Mouse (Mus musculus): Measurements from ENCODE around the gene Irak4.
A peak's percentile ranks its signal among the peaks of the same experiment; 100 is the strongest.

Gene Irak4

DNA sequence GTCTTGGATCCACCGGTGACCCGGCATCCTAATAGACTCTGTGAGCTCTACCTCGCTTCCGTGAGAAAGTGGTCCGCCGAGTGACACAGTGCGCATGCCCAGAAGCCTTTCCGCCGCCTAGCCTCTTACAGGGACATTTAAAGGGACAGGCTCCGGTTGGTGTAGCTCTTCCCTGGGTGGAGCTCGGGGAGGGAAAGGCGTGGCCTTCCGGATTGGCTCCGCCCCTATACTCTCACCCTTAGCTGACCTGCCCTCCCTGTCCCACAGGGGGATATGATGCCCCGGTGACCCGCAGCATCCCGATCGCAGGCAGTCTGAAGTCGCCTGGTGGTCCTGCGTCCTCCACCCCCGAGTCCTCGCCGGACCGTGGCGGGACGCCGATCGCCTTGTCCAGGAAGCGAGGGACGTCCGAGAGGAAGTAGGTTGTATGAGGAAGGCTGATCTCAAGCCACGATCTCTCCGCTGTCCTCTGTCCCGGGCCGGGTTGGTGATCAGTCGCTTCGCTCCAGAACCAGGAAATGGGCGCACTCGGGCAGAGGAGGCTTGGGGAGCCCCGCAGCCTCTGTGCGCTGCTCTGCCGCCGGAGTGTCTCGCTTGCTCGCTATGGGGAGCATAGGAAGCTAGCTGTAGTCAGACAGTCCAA, at the start of gene Irak4, which contains the start of gene Pus7l:
Irak4 (plus strand) TSS at position 235 of the 643 bp plus-strand sequence.
Pus7l (minus strand) TSS at position 139 of the 643 bp plus-strand sequence.
- peak; percentile 95 to 96 for DNase-seq

DNA sequence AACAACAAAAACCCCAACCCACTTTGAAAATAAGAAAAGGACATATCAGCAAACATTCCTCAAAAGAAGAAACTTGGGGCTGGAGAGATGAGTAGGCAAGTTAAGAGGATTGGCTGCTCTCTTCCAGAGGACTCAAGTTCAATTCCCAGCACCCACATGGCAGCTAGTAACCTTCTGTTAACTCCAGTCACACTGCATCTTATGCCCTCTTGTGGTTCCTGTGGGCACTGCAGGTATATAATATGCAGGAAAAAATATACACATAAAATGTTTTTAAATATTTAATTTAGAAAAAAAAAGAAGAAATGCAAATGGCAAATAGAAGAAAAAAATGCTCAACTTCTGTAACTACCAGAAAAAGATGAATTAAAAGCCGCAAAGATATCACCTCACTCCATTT, 49.0 kb upstream of the Irak4 start:
- DNase-seq: no peak

DNA sequence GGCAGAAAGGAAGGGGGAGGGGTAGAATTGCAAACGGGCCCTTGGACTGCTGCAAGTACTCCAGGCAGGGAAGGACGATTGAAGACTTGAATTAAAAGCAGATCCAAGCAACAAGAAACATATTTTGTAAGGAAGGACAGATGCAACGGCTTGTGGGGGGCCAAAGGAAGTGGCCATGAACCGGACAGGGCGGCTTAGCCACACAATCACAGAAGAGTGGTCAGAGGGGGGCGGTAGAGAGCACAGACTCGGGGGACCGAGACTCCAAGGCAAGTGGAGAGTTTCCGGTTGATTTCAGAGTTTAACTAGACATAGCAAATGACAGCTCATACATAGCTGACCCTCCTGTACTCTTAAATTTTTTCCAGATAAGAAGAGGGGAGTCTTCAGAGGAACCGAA, 47.5 kb upstream of the Irak4 start:
- DNase-seq: peak in 1 of 2 experiments; percentile 3

DNA sequence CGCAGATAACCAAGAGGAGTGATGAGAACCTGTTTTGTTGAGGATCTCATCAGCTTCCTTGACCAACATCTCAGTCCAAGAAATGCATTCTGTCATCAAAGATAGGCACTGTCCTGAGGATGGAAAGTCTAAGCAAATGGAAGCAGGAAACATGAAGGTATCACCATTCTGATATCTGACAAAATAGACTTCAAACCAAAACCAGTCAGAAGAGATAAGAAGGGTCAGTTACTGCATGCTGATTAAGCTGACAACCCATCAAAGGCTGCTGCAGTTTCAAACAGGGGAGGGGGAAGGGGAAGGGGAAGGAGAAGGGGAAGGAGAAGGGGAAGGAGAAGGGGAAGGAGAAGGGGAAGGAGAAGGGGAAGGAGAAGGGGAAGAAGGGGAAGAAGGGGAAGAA, 44.2 kb upstream of the Irak4 start:
- no peak for DNase-seq

DNA sequence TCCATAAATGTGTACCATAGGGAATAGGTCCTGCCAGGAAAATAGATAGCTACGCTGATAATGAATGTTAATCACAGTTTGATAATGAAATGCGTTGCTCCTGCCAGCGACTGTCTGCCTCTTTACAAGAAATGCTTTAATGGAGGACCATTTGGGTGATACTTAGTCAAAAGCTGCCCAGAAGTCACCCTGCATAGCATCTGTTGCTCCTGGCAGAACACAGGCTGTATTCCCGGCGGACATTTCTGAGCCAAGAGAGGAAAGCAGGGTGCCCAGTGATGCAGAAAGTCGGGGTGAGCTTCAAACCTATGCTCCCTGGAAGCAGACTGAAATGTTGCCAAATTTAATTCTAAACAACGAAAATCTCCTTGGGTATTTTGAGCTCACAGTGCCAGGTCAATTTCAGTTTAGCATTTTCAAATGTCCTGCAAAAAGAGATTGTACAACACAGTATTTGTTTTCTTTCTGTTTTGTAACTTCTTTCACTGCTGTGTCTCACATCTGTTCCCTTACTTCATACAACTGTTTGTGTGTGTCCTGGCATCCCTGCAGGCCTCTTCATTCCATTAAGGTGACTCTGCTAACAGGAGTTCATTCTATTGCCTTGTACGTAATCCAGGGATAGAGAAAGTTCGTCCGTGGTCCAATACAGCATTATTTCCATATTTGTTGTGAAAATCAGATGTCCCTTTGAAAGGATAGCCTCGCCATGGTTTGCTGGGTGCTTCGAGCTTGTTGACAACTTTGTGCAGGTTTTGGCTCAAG, 39.8 kb upstream of the Irak4 start:
- no peak for DNase-seq

DNA sequence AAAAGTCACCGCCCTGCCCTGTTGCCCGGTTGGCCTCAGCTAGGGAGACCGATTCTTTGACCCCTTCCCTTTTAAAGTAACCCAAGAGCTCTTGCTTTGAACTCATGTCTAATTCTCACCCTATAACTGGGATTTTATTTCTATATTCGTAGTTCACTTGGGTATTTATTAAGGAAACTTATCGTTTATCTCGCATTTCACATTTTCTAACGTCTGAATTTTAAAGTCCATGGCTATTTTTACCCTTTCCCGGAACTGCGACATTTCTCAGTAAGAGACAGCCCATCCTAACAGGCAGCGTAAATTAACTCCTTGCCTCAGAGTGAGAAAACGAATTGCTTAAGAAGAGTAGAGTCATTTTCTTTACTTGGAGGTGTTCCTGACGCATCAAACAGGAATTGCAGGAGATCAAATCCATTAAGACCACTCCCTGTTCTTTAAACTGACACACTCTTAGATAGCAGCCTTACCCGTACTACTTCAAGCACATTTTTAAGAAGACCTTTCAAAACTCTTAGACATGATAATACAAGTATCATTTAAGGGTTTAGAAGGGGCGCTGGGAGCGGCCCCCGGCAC, 25.4 kb upstream of the Irak4 start:
- no peak for DNase-seq

DNA sequence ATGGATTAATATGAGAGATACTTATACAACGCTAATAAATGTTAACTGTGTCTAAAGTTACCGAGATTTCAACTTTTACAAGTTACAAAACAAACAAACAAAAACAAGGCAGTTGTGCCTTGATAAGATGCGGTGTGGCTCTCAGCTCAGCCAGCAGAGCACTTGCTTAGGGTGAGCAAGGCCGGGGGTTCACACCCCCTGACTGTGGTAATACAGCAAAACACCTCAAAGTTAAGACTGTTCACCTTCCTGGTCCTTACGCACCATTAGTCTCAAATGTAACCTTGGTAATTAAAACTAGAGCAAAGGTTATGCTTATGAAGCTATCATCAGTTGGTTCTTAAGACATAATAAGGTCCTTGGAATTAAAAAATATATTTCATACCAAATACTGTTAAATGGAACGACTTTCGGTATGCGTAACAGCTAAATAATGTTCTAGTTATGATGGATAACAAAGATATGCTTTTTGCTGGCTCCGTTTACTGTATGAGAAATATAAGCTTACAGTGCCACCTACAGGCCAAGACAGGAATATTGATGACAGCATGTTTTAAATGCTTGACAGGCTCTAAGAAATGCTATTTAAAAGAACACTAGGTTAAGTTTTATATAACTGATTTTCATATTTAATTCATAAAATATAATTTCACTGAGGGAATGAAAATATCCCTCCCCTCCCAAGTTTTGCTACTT, 23.1 kb upstream of the Irak4 start:
- DNase-seq: peak; percentile 35 to 43

DNA sequence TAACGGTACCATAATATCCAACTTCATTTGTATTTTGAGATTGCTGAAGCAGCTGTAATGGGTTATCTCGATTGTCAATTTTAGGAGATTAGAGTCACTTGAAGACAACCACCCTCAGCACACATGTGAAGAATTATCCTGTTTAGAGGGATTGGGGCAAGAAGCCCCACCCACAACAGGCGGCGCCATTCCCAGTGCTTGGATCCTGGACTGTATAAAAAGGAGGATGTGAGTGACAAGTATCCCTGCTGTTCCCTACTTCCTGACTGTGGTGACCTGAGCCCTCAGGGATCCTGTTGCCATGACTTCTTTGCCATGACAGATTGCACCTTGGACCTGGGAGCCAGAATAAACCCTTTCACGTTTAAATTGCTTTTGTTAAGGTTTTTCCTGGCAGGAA, 22.5 kb upstream of the Irak4 start:
- DNase-seq: no peak

DNA sequence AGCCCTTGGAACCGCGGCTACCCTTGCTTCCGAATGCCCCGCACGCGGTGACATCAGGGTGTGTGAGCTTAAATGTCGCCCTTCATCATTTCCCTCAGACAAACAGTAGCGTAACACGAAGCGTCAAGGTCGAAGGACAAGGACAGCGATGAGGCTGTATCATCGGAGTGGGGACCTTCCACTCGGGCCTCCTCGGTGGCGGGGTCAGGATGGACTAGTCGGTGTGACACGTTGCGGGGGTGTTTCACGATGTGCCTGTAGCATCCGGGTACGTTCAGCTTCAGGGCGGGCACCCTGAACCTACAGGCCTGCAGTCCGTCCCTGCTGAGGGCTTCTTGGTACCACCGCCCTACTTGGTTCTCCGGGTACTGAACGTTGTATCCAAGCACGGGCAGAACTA, 20.2 kb upstream of the Irak4 start:
- no peak for DNase-seq

DNA sequence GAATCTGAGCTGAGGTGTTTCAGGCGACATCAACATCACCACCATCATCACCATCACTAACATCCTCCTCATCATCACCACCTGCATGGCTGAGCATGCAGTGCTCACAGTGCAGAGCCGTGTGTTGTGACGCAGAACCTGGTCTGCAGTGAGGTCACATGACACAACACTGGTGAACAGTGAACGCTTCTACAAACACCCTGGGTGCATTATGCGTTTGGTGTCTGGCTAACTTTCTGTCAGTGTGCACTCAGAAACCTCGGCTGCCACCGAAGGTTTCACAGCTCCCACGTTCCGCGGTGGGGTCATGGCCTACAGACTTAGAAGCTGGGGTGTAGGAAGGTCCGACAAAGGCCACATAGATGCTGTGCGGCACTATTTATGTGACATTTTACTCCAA, 18.5 kb upstream of the Irak4 start:
- no peak for DNase-seq

DNA sequence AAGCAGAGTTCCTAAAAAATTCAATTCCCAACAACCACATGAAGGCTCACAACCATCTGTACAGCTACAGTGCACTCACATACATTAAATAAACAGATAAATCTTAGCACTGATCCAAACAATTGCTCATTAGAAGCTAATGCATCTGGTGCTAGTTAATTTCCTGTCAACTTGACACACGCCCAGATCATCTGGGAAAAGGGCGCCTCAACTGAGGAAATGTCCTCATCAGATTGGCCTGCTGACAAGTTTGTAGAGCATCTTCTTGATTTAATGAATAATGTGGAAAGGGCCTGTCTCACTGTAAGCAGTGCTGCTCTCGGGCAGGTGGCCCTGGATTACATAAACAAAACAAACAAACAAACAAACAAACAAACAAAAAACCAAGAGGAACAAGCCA, 12.9 kb upstream of the Irak4 start:
- DNase-seq: no peak

DNA sequence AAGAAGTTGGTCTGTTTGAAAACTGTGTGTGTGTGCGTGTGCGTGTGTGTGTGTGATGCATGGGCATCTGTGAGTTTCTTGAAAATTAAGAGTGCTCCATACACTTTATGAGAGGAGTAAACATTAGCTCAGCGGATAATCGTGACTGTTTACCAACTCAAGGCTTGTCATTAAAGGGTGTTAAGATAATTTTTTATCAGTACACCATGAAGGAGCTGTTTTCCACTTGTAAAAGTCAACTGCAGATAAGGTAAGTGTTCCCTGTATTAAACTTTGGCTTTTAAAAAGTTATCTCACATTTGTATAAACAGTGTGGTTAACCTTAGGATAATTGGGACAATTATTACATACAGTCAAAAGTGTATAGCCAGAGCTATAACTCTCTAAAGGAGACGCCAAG, 11.1 kb upstream of the Irak4 start:
- DNase-seq: no peak

DNA sequence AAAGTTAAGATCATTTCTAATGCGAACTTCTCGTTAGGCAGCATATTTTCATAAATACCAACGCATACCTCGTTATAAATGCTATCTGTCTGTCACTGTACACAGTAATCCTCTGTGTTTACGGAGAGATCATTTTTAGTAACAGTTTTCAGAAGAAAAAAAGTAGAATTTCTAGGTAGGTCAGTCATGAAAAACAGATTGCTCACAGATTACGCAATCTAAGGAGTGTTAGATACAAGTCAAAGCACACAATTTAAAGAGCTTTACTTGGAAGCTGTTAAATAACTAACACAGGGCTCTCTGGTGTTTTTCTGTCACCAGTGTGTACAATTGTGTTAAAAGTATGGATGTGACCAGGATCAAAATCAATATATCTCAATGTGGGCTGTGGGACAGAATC, 10.5 kb upstream of the Irak4 start:
- DNase-seq: no peak

DNA sequence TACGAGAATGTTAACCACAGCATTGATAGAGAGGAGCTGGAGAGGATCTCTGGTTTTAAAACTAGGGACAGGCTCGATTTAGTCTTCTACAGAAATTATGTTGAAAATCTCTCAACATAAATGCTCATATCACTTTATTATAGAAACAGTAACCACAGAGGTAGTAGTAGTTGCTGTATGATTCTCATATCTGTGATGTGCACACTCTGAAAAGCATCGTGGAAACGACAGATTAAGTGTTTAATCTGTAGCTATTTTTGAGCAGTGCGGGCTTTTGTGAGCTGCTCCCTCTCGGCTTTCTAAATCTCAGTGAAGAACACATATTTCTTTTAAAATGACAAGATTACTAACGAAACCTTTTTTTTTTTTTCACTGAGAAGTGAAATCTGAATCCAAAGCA, 7.9 kb upstream of the Irak4 start:
- no peak for DNase-seq

DNA sequence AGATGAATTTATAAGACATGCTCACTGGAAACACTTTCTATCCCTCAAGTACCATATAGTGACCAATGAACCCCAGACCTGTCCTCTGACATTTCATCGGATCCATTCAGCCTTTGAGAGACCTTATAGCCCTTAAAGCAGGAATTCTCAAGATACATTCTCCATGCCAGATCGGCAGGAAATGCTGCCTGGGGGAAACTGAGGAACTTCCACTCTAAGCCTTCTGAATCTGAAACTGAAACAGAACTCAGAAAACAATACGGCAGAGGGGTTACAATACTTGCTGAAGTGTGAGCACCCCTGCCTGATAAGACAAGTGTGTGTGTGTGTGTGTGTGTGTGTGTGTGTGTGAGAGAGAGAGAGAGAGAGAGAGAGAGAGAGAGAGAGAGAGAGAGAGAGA, 4.1 kb upstream of the Irak4 start:
- DNase-seq: no peak

DNA sequence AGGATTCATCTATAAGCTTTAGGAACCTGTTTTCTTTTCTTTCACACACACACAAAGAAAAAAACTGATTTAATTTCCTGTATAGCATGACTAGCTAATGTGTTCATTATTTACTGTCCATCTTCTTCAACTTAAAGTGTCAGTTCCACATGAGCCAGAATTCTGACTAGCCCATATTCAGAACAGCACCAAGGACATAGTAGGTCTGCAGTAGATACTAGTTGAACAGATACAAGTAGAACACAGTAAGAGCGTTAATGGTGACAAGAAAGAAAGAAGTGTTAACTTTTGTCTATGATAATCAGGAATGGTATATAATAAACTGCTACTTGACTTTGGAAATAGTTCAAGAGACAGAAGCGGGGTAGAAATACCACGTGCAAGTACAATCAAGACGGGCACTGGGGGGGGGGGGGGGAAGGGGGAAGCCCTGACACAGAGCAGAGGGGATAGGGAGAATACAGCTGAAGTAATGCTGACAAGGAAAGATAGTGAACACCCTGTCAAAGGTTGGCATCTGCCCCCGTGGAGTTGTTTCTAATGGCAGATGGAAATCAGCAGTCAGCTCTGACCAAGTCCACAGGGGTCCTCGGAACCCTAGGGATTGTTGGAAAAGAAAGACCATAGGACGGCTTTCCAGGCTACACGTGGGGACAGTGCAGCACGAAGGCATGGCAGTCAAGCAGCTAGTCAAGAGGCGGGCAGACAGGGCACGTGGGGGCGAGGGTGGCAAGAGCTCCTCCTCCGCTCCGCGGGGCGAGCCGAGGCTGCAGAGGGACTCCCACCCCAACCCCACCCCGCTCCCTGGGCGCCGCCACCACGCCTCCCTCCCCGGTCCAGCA, 655 bp upstream of the Irak4 start:
- no peak for DNase-seq

DNA sequence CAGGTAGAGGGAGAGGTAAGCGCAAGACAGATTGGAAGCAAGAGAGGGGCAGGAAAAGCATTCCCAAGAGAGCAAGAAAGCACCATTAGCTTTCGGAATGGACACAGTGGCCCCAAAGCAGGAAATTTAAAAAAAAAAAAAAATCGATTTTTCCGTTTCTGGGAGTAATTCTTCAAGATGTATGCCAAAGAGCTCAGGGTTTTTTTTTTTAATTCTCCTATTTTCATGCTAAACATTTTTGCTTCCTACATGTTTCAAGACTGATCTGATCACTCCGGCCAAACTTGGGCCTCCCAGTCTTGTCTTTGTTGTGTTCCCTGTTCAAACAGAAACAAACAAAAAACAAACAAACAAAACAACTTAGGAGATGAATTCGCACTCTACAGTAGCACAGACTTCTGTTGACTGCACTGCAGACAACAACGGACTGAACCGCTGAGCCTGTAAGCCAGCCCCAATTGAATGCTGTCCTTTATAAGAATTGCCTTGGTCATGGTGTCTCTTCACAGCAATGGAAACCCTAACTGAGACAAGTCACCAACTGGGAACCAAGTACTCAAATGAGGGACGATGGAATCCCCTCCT, 701 bp downstream of the Irak4 start:
- no peak for DNase-seq

DNA sequence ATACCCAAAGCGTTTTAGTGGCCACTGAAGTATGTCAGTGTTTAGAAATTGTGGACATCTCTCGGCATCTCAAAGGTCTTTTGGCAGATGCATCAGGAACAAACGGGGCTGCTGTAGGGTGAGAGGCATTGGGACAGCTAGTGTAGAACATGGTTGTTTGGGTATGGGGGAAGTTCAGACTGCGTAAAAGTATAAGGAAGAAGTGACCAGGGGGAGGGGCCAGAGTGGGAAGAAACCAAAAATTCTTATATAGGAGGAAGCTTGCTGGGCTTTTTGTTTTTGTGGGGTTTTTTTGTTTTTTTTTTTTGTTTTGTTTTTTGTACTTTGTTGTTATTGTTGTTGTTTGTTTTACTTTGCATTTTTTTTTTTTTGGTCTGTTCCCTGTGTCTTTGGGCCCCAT, 1.4 kb downstream of the Irak4 start:
- DNase-seq: no peak

DNA sequence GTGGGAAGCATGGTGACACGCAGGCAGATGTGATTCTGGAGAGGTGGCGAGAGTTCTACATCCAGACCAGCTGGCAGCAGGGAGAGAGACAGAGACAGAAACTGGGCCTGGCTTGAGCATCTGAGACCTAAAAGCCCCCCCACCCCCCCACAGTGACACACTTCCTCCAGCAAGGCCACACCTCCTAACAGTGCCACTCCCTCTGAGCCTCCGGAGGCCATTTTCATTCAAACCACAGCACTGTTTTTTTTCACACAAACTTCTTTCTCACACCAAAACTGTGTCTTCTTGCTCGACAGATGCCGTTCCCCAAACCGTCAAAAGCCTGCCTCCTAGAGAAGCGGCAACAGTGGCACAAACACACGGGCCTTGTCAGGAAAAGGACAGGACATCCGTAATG, 10.1 kb downstream of the Irak4 start:
- no peak for DNase-seq

DNA sequence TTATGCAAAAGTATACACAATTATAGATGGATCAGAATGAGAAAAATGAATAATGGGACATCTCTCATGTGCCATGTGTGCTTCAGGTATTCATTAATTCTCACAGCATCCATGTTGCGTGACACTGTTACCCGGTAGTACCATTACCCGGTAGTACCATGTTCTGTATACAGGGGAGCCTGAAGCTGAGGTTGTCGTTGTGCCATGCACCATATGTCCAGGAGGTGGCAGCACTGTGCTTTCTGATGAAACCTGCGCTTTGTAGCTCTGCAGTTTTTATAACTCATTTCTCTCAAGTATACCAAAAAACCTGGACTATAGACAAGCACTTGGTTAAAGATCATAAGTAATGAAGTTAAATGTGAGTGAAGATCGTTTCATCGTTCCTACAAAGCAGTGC, 14.0 kb downstream of the Irak4 start:
- peak; percentile 89 to 91 for DNase-seq

DNA sequence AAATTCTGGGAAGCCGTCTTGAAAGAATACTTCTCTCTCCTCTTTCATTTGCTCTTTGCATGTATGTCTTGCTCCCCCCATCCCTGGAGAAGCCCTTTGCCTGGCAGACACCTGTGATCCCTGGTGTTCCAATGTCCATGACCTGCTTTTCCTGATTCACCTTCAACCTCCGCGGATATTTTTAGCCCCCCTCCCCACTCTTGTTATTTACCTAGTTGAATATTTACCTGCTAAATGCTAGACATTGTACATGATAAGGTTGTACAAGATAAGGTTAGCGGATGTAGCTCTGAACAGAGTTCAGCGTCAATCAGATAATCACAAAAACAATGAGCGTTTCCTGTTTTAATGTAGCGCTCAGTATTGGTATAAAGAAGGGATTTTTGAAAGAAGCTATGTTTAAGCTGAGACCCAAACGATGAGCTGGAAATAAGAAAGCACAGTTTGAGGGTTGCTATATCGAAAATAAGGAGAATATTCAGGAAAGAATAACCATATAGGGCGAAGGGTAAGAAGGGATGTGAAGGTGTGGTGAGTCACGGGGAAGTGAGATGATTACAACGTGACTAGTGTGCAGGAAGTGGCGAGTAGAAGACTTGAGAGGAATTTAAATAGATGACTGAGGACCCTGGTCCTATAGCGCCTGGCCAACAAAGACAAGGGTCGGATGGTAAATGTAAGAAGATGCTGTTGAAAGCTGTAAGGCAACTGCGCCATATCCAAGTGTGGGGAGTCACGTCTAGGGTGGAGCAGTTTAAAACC, 15.6 kb downstream of the Irak4 start:
- no peak for DNase-seq

DNA sequence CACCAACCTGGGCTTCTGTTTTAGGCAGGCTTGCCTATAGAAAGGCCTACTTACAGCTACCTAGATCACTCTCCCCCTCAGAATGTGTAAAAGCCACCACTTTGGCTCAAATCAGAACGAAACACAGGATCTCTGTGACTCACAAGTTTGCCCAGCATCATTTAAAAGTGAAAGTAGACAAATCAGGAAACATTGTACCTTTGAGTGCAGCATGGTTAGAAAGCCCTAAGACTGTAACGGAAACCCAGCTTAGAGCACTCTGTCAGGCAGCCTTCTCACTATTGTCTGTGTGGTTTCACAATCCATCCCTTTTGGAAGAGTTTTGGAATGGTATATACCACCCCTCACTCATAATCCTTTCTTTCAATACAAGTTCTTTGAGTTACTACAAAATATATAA, 21.5 kb downstream of the Irak4 start:
- DNase-seq: no peak

All from B cell, adult 2 months (primary cell).